Mouse (Mus musculus) regulatory T cell (primary cell): ENCODE results near the gene Rasl10a.
"Not testable (repeated sequence)": the region's sequence is repeated elsewhere in the genome, so short reads cannot be mapped to it uniquely, and the experiment has no call there.

Source experiments
- in situ Hi-C: fragments of 300-600 bp; cut with MboI, MseI; formaldehyde crosslinking; loops from one replicate; pipeline ENCODE4 v1.15.1; 2025; ENCODE audit warnings: high pct_unique_total_duplicates

The Rasl10a gene

DNA sequence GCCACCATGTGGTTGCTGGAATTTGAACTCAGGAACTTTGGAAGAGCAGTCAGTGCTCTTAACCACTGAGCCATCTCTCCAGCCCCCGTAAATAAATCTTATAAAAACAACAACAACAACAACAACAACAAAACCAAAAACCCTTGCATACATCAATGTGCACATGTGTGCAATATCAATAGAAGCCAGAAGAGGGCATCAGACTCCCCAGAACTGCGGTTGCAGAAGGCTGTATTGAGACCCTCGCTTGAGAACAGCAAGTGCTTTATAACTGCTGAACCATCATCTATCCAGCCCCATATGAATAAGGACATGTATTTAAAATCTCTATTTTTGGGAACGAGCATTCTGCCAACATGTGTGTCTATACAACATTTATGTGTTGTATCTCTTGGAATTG, 17.0 kb downstream of the Rasl10a start:
- in situ Hi-C loops = no loop called here

DNA sequence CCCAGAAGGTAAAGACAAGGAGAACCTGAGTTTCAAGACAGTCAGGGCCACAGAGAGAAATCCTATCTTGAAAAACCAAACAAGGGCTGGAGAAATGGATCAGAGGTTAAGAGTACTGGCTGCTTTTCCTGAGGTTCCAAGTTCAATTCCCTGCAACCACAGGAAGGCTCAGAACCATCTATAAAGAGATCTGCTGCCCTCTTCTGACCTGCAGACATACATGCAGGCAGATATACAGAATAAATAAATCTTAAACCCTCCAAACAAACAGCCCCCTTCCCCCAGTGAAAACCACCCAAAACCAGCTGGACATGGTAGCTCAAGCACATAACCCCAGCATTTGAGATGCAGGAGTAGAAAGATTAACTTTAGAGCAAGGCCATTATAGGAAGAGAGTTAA, 17.8 kb downstream of the Rasl10a start:
- in situ Hi-C loops = no loop called here

DNA sequence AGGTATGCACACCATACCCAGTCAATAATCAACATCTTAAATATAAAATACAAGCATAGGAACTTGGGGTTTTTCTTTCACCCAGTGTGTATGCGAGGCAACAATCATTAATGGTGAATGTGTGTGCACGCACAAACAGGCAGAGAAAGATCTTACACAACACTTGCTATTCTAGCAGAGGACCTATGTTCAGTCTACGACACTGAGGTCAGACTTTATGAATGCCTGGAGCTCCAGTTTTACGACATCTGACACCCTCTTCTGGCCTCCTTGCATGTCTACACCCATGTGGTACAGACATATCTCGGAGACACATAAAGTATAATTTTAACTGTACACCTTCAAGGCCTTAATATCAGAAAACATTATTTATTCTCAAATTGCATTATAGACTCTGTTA, 18.9 kb downstream of the Rasl10a start:
- in situ Hi-C loops = not testable (repeated sequence)

DNA sequence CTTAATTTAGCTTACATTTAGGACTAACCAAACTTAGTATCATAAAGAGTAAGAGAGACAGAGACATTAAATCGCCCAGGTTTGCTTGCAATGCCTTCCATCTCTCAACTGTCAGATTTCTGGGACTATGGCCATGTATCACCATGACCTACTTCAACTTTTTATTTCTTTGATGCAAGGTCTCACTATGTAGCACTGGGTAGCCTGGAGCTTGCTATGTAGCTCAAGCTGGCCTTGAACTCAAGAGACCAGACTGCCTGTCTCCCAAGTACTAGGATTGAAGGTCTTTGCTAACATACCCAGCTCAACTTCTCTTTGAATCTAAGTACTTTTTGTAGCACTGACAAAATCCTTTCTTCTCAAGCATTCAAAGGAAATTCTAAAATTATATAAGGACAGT, 31.2 kb downstream of the Rasl10a start:
- in situ Hi-C loops = no loop called here

DNA sequence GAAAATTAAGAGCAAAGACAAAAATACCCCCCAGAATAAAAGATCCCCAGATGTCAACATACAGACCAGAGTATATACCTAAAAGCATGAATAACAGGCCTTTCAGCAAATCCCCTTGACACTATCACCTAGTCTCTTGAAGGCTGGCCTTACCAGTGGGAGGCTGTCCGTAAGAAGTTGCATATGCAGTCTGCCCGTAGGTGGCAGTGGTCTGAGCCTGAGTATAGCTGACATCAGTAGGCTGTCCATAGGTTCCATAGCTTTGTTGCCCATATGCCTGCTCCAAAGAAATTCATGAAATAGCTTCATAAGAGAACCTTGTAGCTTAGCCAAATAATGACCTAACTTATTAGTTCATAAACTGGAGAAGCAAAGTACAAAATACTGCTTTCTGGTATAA, 33.8 kb downstream of the Rasl10a start:
- in situ Hi-C loops = no loop called here

DNA sequence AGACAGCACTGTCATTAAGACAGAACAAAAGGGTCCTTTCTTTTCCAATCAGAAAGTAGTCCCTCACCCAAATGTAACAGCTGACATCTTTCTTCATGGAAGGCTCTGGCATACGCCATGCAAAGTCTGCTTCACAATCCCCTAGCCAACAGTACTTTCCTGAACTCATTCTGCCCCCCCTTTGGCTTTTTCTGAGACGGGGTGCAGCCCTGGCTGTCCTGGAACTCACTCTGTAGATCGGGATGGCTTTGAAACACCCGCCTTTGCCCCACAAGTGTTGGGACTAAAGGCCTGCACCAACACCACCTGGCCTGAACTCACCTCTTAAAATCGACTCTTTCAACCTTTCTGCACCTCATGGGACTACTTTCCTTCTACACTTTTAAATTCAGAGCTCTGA, 37.9 kb downstream of the Rasl10a start:
- in situ Hi-C loops = no loop called here

DNA sequence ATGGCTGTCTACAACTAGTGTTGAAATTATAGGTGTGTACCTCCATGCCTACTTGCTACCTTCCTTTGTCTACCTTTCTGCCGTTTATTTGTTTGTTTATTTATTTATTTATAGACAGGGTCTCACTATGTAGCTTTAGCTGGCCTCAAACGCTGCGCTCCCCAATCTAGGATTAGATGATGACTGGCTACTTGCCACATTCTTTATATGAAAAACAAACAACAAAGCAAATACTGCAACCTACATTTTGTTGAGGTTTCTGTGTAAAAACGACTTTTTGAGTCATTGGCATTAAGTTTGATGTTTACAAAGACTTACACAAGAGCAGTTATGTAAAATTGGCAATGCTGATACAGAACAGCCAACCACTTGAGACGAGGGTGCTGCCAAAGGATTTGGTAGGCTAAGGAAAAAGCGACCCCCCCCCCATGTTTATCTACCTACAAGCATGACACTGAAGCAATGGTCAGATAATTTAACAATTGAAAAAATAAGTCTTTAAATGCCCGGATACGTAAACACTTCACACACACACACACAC, 38.6 kb downstream of the Rasl10a start:
- in situ Hi-C loops = no loop called here

DNA sequence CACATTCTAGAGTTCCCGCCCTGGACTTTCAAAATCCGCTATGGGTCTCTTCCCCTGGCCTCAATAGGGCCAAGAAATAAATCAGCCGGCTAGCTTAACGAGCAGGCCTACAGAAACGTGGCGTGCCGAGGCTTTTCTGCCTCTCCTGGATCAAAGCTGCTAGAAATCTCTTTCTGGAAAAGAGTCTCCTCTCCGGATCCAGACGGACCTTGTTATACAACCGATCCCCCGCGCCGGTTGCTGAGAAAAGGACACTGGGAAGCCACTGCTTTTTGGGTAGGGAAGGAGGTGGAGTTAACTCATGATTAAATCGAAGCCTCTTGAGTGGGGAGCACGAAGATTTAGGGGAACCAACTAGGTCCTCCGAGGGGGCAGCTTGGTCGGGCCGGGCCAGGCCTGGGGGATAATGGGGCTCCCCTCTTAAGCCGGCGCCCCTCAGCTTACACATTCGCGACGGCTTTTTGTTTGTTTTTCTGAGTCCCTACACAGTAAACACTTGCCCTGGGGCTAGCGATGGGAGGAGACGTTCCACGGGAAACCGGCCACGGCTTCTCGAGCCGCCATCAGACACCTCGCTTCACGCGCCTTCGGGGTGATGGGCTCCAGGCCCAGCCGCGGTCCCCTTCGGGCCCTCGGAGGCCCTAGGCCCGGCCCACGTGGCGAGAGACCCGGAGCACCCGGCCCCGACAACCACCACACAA, 40.3 kb downstream of the Rasl10a start:
- in situ Hi-C loops = no loop called here

DNA sequence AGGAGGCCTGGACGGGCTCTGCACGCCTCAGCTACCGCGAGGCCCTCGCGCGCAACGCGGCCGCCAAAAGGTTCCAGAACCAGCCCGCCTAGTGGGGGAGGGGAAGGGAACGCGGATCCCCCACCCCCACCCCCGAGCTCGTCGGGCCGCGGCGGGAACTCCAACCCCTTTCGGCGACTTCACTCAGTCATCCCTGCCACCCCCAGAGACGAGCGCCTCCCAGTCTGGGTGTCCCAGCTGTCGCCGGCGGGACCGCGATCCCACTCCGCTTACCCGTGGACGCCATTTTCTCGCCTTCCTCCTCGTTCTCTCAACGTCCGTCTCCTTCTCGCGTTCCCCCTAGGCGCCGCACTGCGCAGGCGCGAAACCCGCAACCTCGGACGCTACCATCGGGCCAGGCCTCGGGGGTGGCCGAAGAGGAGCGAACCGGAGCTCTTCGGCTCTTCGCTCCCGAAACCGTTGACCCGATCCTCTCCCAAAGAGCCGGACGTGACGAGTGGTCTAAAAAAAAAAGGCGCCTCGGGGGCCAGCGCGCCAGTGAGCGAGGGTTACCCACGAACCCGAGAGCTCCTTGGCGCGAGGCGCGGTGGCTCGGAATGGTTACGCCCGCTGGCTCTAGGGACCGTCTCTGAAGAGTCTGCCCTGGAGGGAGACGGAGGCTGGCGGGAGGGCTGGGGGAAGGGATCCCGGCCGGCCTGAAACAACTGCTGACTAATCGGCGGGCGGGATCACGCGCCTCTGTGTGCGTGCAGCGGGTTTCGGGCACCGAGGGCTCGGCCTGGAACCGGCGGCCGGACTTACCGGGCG, 41.0 kb downstream of the Rasl10a start, which contains the start of the genes Rhbdd3 and Ewsr1:
Gene Rhbdd3, plus strand, starts transcription at position 191 of the 807 bp plus-strand sequence.
Gene Ewsr1, minus strand, starts transcription at position 531 of the 807 bp plus-strand sequence.
- in situ Hi-C loops = no loop called here

DNA sequence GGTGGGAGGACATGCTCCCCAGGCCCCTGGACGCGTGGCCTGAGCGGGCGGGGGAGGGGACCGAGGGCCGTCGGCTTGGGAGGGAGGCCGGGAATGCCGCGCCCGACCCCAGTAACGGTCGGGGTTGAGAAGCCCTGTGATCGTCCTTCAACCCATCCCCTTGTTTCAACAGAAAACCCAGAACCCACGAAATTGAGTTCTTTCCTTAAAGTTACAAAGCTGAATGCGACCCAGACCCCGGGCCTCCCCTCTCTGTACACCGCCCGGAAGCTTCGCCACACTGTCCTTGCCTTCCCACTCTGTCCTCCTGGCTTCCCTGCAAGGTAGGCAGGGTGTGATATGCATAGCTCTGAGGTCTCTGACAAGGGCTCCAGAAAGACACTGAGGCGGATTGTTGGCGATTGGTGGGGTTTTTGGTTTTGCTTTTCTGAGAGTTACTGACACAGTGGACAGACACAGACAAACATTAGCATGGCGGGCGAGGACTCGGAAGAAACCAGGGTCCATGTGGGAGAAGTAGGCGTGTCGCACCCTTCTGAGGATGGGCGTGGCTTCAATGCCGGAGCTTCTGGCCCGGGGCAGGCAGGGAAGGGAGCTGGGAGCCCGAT, 41.8 kb downstream of the Rasl10a start:
- in situ Hi-C loops = no loop called here

DNA sequence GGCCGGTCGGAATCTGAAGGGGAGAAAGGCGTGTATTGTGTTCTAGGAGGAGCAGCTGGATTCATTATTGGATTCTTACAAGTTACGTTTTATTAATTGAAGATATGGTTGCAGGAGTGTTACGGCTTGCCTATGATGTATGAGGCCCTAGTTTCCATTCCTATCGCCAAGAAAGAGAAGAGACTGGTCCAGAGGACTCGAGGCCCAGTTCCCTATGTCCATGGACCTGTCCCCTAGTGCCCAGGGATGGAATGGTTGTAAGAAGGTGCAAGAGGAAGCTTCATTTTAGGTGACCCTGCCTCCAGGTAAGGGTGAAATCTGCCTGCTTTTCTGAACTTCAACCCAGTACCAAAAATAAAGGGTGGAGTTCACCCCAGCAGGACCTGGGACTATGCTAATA, 42.4 kb downstream of the Rasl10a start:
- in situ Hi-C loops = no loop called here

DNA sequence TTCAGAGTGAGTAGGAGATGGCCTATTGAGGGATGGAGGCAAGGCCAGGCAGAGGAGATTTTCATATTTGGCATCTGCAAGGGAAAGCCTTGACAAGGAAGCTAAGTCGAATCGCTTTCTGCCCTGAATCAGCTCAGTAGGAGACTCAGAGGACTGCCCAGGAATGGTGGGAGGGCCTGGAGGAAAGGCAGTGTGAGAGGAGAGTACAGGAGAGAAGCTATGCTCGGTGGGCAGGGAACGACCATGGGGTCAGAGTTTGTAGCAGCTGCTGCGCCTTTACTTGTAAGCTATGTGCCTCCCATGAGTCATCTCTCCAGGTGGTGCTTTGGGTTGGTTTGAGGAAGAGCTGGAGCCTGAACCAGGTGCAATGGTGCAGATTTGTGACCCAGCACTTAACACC, 42.9 kb downstream of the Rasl10a start:
- in situ Hi-C loops = no loop called here

DNA sequence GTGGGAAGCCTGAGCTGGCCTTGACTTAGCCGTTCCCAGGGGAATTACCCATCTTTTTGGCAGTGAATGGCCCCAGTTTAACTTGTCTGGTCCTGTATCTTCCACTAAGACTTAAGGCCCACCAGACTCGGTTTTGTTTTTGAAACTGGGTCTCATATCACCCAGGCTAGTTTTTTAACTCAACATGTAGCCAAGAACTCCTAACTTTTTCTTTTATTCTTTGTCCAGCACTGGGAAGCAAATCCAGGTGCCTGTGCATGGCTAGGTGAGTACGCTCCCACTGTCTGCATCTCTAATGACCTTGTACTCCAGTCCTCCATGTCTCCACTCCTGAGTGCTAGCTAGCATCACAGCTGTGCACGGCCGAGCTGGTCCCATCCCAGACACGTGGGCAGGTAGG, 43.7 kb downstream of the Rasl10a start:
- in situ Hi-C loops = no loop called here

DNA sequence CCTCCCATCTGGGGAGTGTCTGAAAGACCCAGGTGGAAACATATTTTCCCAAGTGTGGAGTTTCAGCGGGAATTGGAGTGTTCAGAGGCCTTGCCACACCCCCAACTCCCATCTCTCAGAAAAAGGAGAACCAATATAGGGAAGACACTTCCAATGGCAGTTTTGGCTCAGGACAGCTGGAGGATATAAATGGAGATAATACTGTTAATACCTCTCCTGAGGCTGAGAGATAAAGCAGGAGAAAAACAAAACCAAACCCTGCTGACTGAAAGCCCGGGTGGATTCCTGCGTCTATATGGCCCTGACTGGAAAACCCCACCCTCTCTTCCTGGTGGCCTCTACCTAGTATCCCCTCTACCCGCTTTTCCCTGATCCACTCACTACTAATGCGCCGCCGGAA, 44.5 kb downstream of the Rasl10a start:
- in situ Hi-C loops = no loop called here

DNA sequence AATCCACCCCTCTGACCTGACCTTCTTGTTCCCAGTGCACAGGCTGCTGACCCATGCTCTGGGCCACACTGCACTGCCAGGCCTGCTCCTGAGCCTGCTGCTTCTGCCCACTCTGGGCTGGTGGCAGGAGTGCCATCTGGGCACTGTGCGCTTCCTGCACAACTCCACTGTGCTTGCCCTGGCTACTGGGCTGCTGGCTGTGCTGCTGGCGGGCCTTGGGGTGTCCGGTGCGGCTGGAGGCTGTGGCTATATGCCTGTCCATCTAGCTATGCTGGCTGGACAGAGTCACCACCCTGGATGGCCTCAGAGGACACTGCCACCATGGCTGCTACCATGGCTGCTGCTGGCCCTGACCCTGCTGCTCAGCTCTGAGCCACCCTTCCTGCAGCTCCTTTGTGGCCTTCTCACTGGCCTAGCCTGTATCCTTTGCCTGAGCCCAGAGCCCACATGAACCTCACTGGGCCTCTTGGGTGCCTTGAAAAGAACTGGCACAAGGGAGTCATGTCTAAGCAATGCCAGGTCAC, 46.1 kb downstream of the Rasl10a start:
- in situ Hi-C loops = no loop called here

DNA sequence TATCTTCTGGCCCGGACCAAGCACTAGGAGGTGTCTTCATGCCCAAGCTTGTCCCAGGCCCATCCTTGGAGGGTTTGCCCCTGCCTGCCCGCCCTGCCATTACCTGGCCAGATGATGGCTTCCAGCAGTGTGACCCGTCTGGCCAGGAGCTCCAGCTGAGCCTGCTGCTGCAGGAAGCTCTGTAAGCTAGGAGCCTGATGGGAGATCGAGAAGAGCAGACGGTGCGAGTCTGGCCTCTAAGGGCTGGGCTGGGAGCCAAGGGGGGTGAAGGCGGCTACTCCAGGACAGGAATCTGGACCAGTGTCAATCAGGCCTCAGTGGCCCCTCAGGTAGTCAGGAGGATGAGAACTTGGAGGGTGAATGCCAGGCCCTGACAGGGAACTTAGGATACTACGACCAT, 51.5 kb downstream of the Rasl10a start:
- in situ Hi-C loops = no loop called here
